Mouse (Mus musculus): ENCODE data around the gene Prdm11. TPM values are rescaled to one million over a fixed set of nuclear protein-coding genes. Genes with fewer than 3 reads are reported as not detected.

Prdm11 gene
- polyA plus RNA-seq, 1 experiment from 2014 or later, result 4.8 TPM

DNA sequence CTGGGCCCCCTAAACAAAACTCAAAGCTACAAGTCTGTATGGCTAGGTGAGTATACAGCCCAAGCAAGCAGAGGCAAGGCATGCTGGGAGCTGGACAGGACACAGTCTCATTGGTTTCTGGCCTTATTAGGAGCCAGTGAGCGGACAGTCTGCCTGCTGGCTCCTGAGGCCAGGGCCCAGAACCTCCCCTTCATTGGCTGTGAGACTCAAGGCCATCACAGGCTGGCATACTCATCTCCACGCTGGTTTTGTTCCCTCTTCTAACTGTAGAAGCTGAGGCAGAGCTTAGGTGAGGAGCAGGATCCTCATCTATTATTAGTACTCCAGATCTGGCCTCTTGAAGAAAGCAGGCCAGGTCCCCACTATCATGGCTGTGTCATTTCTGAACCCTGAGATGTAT is 60.8 kb downstream of the Prdm11 start:
- in situ Hi-C loops (cut with MboI; ENCODE audit: low pct_unique_long_range_greater_than_20kb), result no loop called here
- ChIA-PET POLR2A (no interaction called here), CTCF (interaction anchor here (0.6 to 1.5 kb wide), 2 partner anchors 11 to 74 kb away, joined by 3 read pairs; no protein-coding TSS in a partner anchor)
- H3K27me3 ChIP-seq, result no peaks in the 10 kb centered on the region
- DNase-seq (ENCODE audit: low read depth, low spot score) (no peak), ATAC-seq (no peak)
- no peak for TF ChIP-seq CTCF (IDR thresholded peaks at IDR 0.05)

DNA sequence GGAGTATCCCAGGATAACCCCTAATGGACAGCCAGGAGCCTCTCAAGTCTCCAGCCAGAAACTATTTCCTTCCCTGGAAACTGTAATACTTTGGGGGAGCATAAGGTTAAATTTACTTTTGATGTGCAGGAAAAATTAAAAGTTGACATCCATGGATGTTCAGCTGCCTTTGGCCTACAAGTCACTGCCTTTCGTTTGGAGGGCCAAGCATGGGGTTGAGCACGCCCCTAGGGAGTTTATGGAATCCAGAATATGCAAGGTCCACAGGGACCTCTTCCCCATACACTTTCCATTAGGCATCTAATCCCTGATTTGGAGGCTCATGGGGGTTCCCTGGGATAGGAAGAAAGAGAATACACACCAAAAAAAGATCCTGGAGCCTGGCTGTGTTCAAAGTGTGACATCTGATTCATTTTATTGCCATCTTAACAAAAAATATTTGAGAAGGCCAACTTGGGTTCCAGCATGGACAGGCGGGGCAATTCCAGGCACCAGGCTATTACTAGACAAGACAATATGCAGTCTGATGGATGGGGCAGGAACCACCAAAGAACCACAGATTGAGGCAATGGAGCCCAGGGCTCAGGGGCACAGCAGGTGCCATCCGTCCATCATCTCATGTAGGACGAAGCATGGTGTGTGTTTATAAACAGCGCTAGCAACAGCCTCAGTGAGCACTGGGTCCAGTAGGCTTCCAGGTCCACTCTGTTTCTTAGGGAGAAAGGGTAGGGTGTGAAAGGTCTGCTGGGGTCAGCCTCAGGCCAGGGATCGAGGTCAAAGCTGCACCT is 61.5 kb downstream of the Prdm11 start:
- TF ChIP-seq CTCF (IDR thresholded peaks at IDR 0.05), result no peak
- no peaks in the 10 kb centered on the region for H3K27me3 ChIP-seq
- CTCF ChIA-PET, result interaction anchor here (0.6 to 1.5 kb wide), 3 partner anchors 12 to 74 kb away, joined by 3 read pairs; no protein-coding TSS in a partner anchor
- no peak for ATAC-seq
- in situ Hi-C loops (cut with MboI; ENCODE audit: low pct_unique_long_range_greater_than_20kb), result no loop called here
- no peak for DNase-seq (ENCODE audit: low read depth, low spot score)
- POLR2A ChIA-PET, result no interaction called here

DNA sequence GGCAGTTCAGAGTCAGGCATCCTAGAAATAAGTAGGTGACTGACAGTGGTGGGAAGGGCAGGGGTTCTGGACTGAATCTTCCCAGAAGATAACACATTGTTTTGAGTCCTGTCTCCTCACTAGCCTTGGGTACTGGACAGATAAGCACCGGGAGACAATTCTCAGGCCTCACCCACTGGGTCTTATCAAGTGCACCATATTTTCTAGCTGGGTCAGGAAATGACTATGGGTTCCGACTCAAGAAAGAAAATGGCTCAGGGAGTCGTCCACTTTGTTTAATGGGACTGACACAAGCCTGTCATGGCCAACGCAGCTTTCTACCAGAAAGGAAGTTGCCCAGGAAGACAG is 62.7 kb downstream of the Prdm11 start:
- ATAC-seq (no peak), DNase-seq (ENCODE audit: low read depth, low spot score) (no peak)
- ChIA-PET POLR2A (no interaction called here), CTCF (interaction anchor here (1.3 kb wide), 1 partner anchor 29 kb away, joined by 4 read pairs; no protein-coding TSS in a partner anchor)
- no peaks in the 10 kb centered on the region for H3K27me3 ChIP-seq
- in situ Hi-C loops (cut with MboI; ENCODE audit: low pct_unique_long_range_greater_than_20kb), result no loop called here
- no peak for TF ChIP-seq CTCF (IDR thresholded peaks at IDR 0.05)

GRCm38 (mm10) chr2:92982591-92983272 is 63.2 kb downstream of the Prdm11 start:
- ChIA-PET CTCF (interaction anchor here (1.3 kb wide), 1 partner anchor 28 kb away, joined by 4 read pairs; no protein-coding TSS in a partner anchor), POLR2A (no interaction called here)
- no peak for DNase-seq (ENCODE audit: low read depth, low spot score)
- no peaks in the 10 kb centered on the region for H3K27me3 ChIP-seq
- TF ChIP-seq CTCF (IDR thresholded peaks at IDR 0.05), result no peak
- peak; percentile 29 for ATAC-seq
- in situ Hi-C loops (cut with MboI; ENCODE audit: low pct_unique_long_range_greater_than_20kb), result no loop called here

GRCm38 (mm10) chr2:92980165-92980564 is 65.8 kb downstream of the Prdm11 start:
- CTCF ChIA-PET, result no interaction called here
- POLR2A ChIA-PET, result no interaction called here
- in situ Hi-C loops (cut with MboI; ENCODE audit: low pct_unique_long_range_greater_than_20kb), result no loop called here

GRCm38 (mm10) chr2:92975031-92975790 is 70.8 kb downstream of the Prdm11 start:
- DNase-seq (ENCODE audit: low read depth, low spot score) (peak; percentile 12), ATAC-seq (no peak)
- no peak for TF ChIP-seq CTCF (IDR thresholded peaks at IDR 0.05)
- POLR2A ChIA-PET, result interaction anchor here (0.5 to 0.6 kb wide), 2 partner anchors 14 to 1236 kb away, joined by 3 read pairs; no protein-coding TSS in a partner anchor
- no peaks in the 10 kb centered on the region for H3K27me3 ChIP-seq
- CTCF ChIA-PET, result no interaction called here
- in situ Hi-C loops (cut with MboI; ENCODE audit: low pct_unique_long_range_greater_than_20kb), result no loop called here

More at GRCm38 (mm10) chr2:92980165-92980564, 65.8 kb downstream of the Prdm11 start:
- DNase-seq (ENCODE audit: low read depth, low spot score), result no peak
- TF ChIP-seq CTCF (IDR thresholded peaks at IDR 0.05), result no peak
- ATAC-seq, result no peak
- no peaks in the 10 kb centered on the region for H3K27me3 ChIP-seq

GRCm38 (mm10) chr2:92973646-92974045 is 72.3 kb downstream of the Prdm11 start:
- ATAC-seq, result no peak
- POLR2A ChIA-PET, result no interaction called here
- H3K27me3 ChIP-seq, result no peaks in the 10 kb centered on the region
- in situ Hi-C loops (cut with MboI; ENCODE audit: low pct_unique_long_range_greater_than_20kb), result no loop called here
- DNase-seq (ENCODE audit: low read depth, low spot score), result no peak
- CTCF ChIA-PET, result no interaction called here
- TF ChIP-seq CTCF (IDR thresholded peaks at IDR 0.05), result no peak

DNA sequence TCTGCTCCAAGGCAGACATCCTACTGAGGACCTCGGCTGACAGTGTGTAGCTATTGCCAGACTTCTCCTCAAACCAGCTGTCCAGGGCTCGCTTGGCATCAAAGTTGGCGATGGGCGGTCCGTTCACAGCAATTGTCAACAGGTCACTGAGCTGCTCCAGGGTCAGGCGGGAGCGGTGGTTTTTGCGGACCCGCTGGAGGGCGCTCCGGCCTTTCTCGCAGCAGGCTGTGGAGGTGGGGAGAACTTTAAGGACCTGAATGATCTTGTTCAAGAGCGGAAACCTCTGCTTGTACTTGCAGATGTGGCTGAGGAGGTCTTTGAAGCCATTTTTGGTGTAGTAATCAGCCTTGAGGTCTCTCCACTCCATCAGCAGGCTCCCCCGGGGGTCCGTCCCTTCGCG is 73.9 kb downstream of the Prdm11 start:
- in situ Hi-C loops (cut with MboI; ENCODE audit: low pct_unique_long_range_greater_than_20kb), result no loop called here
- ChIA-PET POLR2A (interaction anchor here (0.7 kb wide), 1 partner anchor 37 kb away, joined by 3 read pairs; no protein-coding TSS in a partner anchor), CTCF (no interaction called here)
- no peak for TF ChIP-seq CTCF (IDR thresholded peaks at IDR 0.05)
- H3K27me3 ChIP-seq, result no peaks in the 10 kb centered on the region
- no peak for ATAC-seq
- DNase-seq (ENCODE audit: low read depth, low spot score), result no peak

GRCm38 (mm10) chr2:92971536-92971935 is 74.4 kb downstream of the Prdm11 start:
- ATAC-seq (no peak), DNase-seq (ENCODE audit: low read depth, low spot score) (no peak)
- no peak for TF ChIP-seq CTCF (IDR thresholded peaks at IDR 0.05)
- POLR2A ChIA-PET, result interaction anchor here (0.7 kb wide), 1 partner anchor 37 kb away, joined by 3 read pairs; no protein-coding TSS in a partner anchor
- CTCF ChIA-PET, result no interaction called here
- H3K27me3 ChIP-seq, result no peaks in the 10 kb centered on the region
- in situ Hi-C loops (cut with MboI; ENCODE audit: low pct_unique_long_range_greater_than_20kb), result no loop called here

DNA sequence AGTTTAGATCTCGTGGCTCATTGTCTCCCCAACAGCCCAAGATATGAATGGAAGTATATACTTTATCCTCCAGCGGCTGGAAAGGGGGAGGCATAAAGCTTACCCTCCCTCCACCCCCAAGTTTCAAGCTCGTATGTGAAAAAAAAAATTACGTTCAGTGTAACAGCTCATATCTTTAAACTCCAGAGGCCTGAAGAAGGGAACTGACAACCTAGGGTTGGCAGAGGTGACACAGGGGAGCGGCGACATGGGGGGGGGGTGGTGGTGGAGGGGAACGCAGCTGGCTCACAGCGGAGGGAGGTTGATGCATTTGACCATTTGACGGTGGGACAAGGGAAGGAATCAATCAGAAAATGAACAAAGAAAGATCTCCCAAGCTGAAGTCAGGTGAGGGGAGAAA is 74.9 kb downstream of the Prdm11 start:
- no peak for DNase-seq (ENCODE audit: low read depth, low spot score)
- no peaks in the 10 kb centered on the region for H3K27me3 ChIP-seq
- in situ Hi-C loops (cut with MboI; ENCODE audit: low pct_unique_long_range_greater_than_20kb), result no loop called here
- ChIA-PET POLR2A (no interaction called here), CTCF (interaction anchor here (1.2 to 1.3 kb wide), 2 partner anchors 16 to 18 kb away, joined by 3 read pairs; no protein-coding TSS in a partner anchor)
- no peak for TF ChIP-seq CTCF (IDR thresholded peaks at IDR 0.05)
- ATAC-seq, result no peak

Data from Patski (cell line).